Mouse (Mus musculus): ENCODE measurements around the gene Ptpn14. TPM values are rescaled to one million over a fixed set of nuclear protein-coding genes. Genes with fewer than 3 reads are reported as not detected.

The Ptpn14 gene
- total RNA-seq, 2 experiments from 2014 or later, result 10.6 to 12.7 TPM

DNA sequence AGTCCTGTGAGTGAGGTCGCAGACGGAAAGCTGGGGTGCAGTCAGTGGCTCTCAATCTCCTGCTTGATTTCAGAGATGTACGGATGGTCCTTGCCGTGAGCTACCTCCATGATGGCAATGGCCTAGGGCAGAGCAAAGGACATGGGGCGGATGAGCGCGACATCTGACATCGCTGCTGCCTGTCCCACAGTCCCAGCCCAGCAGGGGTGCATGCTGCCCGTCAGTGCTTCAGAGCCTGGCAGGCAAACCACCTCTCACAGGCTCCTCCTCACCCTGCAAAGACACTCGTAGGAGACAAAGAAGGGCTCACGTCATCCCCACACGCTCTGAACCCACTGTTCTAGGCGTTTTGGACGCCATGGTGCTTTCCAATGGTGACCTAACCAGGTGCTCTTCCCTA is 152.7 kb downstream of the Ptpn14 start:
- intact Hi-C loops (cut with DNase I), result loop anchor here (10.0 kb wide), 1 partner anchor 914 kb away; no protein-coding TSS in a partner anchor

GRCm38 (mm10) chr1:189882886-189883285 is 154.8 kb downstream of the Ptpn14 start:
- intact Hi-C loops (cut with DNase I), result loop anchor here (1.0 to 10.0 kb wide), 3 partner anchors 181 to 912 kb away; no protein-coding TSS in a partner anchor

More for the DNA sequence above, 152.7 kb downstream of the Ptpn14 start:
- no peak for DNase-seq (ENCODE audit: low spot score in 2 of 2)

GRCm38 (mm10) chr1:189883531-189884170 is 155.6 kb downstream of the Ptpn14 start:
- intact Hi-C loops (cut with DNase I), result loop anchor here (1.0 to 10.0 kb wide), 3 partner anchors 181 to 911 kb away; no protein-coding TSS in a partner anchor

More at GRCm38 (mm10) chr1:189882886-189883285, 154.8 kb downstream of the Ptpn14 start:
- DNase-seq (ENCODE audit: low spot score in 2 of 2), result peak in 1 of 2 experiments; percentile 38

GRCm38 (mm10) chr1:189884951-189885350 is 156.9 kb downstream of the Ptpn14 start:
- intact Hi-C loops (cut with DNase I), result loop anchor here (10.0 kb wide), 1 partner anchor 910 kb away; no protein-coding TSS in a partner anchor
- DNase-seq (ENCODE audit: low spot score in 2 of 2), result no peak

More at GRCm38 (mm10) chr1:189883531-189884170, 155.6 kb downstream of the Ptpn14 start:
- peak; percentile 55 to 60 for DNase-seq (ENCODE audit: low spot score in 2 of 2)

GRCm38 (mm10) chr1:189885975-189886374 is 157.9 kb downstream of the Ptpn14 start:
- DNase-seq (ENCODE audit: low spot score in 2 of 2), result no peak
- intact Hi-C loops (cut with DNase I), result loop anchor here (10.0 kb wide), 1 partner anchor 909 kb away; no protein-coding TSS in a partner anchor

- intact Hi-C loops (cut with DNase I), result loop anchor here (1.0 to 10.0 kb wide), 3 partner anchors 40 to 907 kb away; no protein-coding TSS in a partner anchor
- DNase-seq (ENCODE audit: low spot score in 2 of 2), result peak; percentile 61 to 69
Measured at GRCm38 (mm10) chr1:189887518-189887917, 159.4 kb downstream of the Ptpn14 start.

GRCm38 (mm10) chr1:189888749-189889148 is 160.7 kb downstream of the Ptpn14 start:
- no peak for DNase-seq (ENCODE audit: low spot score in 2 of 2)
- intact Hi-C loops (cut with DNase I), result loop anchor here (10.0 kb wide), 1 partner anchor 906 kb away; no protein-coding TSS in a partner anchor

DNA sequence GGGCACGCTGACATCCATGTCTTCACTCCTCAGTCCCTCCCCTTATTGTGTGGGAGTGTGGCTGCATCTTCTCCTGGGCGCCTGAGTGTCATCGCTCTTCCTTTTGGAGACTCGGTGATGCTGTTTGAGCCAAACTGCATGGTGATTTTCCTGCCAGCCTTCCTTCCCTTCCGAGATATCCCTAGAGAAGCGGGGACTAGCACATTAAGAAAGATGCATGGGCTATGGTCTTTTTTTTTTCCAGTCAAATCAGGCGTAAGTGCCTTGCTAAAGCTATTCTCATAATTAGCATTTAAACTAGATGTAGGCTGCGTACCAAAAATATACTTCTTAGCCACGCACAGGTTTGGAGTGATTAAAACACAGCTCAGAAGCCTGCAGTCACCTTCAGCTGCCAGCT is 166.1 kb downstream of the Ptpn14 start:
- DNase-seq (ENCODE audit: low spot score in 2 of 2), result peak in 1 of 2 experiments; percentile 65
- intact Hi-C loops (cut with DNase I), result no loop called here

GRCm38 (mm10) chr1:189897861-189898260 is 169.8 kb downstream of the Ptpn14 start:
- DNase-seq (ENCODE audit: low spot score in 2 of 2), result no peak
- intact Hi-C loops (cut with DNase I), result no loop called here

DNA sequence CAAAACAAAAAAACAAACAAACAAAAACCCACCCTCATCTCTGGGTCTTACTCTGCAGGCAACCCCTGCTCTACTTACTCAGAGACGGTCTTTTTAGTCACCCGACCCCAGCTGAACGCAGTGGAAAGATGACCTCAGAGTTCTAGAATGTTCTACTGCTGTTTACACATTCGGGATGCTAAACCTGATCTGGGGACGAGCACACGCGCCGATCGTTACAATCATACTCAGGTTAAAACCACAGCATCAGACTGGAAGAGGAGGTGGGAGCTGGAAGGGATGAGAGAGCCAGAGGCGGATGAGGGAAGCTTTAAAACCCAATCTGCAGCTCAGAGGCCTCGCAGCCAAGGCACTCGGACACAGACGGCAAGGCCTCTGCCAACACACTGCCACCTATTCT is 170.6 kb downstream of the Ptpn14 start:
- DNase-seq (ENCODE audit: low spot score in 2 of 2), result no peak
- intact Hi-C loops (cut with DNase I), result no loop called here

GRCm38 (mm10) chr1:189899526-189899925 is 171.5 kb downstream of the Ptpn14 start:
- DNase-seq (ENCODE audit: low spot score in 2 of 2), result no peak
- intact Hi-C loops (cut with DNase I), result no loop called here

- intact Hi-C loops (cut with DNase I), result loop anchor here (10.0 kb wide), 1 partner anchor 912 kb away; no protein-coding TSS in a partner anchor
- no peak for DNase-seq (ENCODE audit: low spot score in 2 of 2)
Measured at GRCm38 (mm10) chr1:189902413-189902812, 174.3 kb downstream of the Ptpn14 start.

DNA sequence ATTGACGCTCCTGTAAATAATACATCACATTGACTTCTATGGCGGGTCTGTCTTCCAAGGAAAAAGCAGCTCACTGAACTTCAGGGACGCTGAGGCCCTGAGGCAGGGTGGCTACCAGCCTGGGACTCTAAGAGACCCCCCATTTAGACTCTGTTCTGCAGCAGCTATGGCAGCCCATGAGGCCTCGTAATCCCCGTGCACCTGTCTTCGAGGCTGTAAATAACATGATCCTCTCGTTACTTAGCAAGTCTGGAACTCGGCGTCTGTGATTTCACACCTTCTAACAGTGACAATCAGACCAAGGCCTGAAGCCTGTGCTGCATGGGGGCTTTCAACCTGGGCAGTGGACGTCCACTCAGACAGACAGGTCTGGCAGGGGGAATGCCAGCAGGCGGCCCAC is 175.1 kb downstream of the Ptpn14 start:
- intact Hi-C loops (cut with DNase I), result loop anchor here (10.0 kb wide), 1 partner anchor 912 kb away; no protein-coding TSS in a partner anchor

GRCm38 (mm10) chr1:189910685-189911345 is 182.7 kb downstream of the Ptpn14 start:
- no peak for DNase-seq (ENCODE audit: low spot score in 2 of 2)

More for the DNA sequence above, 175.1 kb downstream of the Ptpn14 start:
- DNase-seq (ENCODE audit: low spot score in 2 of 2), result no peak

DNA sequence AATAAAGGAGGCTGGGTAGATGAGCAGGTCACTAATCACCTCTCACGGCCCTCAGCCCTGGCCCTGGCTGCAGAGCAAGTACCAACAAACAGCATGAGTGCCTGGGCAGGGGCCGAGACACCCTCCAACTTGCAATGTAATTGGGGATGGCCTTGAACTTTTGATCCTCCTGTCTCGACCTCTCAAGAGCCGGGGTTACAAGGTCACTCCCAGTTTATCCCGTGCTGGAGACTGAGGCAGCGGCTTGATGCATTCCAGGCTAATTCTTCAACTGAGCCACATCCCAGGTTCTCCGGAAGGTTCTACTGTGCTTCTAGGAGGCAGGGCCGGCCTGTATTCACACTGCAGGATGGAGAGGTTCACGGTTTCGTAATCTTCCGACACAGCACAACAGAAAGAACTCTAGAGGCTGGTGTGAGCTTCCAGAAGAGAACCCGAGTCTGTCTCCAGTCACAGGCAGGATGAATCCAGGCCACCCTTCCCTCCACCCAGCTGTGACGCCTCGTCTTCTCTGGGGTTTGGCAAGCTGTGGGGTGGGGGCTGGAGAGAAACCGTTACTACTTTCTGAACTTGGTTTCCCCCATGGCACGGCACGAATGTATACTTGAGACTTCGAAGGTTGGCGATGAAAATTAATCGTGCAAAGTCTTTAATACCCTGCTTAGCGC is 185.2 kb downstream of the Ptpn14 start:
- intact Hi-C loops (cut with DNase I), result no loop called here
- no peak for DNase-seq (ENCODE audit: low spot score in 2 of 2)

More at GRCm38 (mm10) chr1:189910685-189911345, 182.7 kb downstream of the Ptpn14 start:
- intact Hi-C loops (cut with DNase I), result no loop called here

GRCm38 (mm10) chr1:189916422-189917125 is 188.5 kb downstream of the Ptpn14 start:
- intact Hi-C loops (cut with DNase I), result no loop called here
- no peak for DNase-seq (ENCODE audit: low spot score in 2 of 2)

GRCm38 (mm10) chr1:189917126-189917500 is 189.0 kb downstream of the Ptpn14 start:
- DNase-seq (ENCODE audit: low spot score in 2 of 2), result no peak
- intact Hi-C loops (cut with DNase I), result no loop called here

DNA sequence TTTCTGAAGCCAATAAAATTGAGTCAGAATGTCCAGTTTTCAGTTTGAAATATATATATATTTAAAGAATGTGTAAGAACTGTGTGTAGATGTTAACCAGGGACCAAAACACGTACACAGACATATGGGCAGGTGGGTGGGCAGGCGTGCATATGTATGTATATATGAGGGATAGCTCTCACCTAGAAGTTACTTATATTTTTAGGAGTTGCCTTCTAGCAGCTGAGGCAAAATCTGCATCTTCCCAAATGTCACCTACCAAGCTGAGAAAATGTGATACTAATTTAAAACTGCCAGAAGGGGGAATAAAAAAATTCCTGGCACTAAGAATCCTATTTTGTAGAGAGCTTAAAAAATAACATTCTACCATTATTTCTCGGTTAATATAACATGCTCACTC is 191.7 kb downstream of the Ptpn14 start:
- DNase-seq (ENCODE audit: low spot score in 2 of 2), result peak; percentile 36 to 91
- intact Hi-C loops (cut with DNase I), result loop anchor here (1.0 kb wide), 1 partner anchor 41 kb away; no protein-coding TSS in a partner anchor
